Mouse (Mus musculus) E14TG2a.4 (cell line): Measurements from ENCODE around the gene Espn.

ENCODE experiments used
- H3K27me3 ChIP-seq: 2 replicates; pipeline ENCODE4 v1.6.1; 2014; ENCODE audit warnings: low read length, control low read depth; ENCODE audit not compliant: insufficient read depth
- H3K36me3 ChIP-seq: 2 replicates; pipeline ENCODE4 v1.6.1; 2014; ENCODE audit warnings: low read length, control low read depth; ENCODE audit not compliant: insufficient read depth
- H3K4me1 ChIP-seq: replicated peaks from 2 replicates; pipeline ENCODE4 v1.6.1; 2014; ENCODE audit warnings: low read depth, low read length, control low read depth
- H3K4me3 ChIP-seq: replicated peaks from 2 replicates; pipeline ENCODE4 v1.5.1; 2014; ENCODE audit warnings: mild to moderate bottlenecking, low read length
- H3K9me3 ChIP-seq: 2 replicates; pipeline ENCODE4 v1.6.1; 2014; ENCODE audit warnings: low read length, control low read depth
- CTCF ChIP-seq: conservative IDR thresholded peaks from 2 replicates; pipeline ENCODE4 v1.5.1; 2014; ENCODE audit warnings: low read length
- NANOG ChIP-seq: IDR thresholded peaks from 2 replicates; pipeline ENCODE4 v1.6.1; 2014; ENCODE audit warnings: borderline replicate concordance, low read length, mixed read lengths
- POU5F1 ChIP-seq: IDR thresholded peaks from 2 replicates; pipeline ENCODE4 v1.6.1; 2014; ENCODE audit warnings: low read length, borderline replicate concordance

Gene Espn

GRCm38 (mm10) chr4:152095937-152096910 is 55.9 kb downstream of the Espn start:
- Histone ChIP-seq H3K27me3 (no peaks in the 10 kb centered on the region), H3K36me3 (peaks cover 23% of the 10 kb centered on the region), H3K9me3 (no peaks in the 10 kb centered on the region), H3K4me1 (peaks cover 95% of the 10 kb centered on the region), H3K4me3 (peak overlapping the region; percentile 83)
- TF ChIP-seq CTCF: peak; percentile 88
- no peak for TF ChIP-seq NANOG

DNA sequence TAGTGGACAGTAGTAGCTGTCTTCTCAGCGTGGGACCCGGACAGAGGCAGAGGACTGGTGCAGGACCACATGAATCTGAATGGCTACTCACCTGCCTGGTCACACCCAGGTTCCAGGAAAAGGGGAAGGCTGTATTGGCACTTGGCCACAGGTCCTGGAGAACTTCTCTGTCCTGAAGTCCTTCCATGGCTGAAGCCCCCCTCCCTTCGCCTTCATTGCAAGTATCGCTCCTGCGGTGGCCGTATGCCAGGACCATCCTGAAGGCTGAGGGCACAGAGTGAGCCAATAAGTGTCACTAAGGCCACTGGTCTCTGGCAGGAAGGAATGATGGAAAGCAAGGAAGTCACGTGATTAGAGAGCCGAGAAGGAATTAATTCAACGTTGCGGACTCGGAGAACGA is 57.9 kb downstream of the Espn start:
- H3K9me3 ChIP-seq: no peaks in the 10 kb centered on the region
- no peak overlapping the region for H3K4me3 ChIP-seq
- H3K36me3 ChIP-seq: peaks cover 26% of the 10 kb centered on the region
- TF ChIP-seq NANOG (no peak), CTCF (no peak), POU5F1 (no peak)
- H3K4me1 ChIP-seq: peaks cover 94% of the 10 kb centered on the region
- no peaks in the 10 kb centered on the region for H3K27me3 ChIP-seq

GRCm38 (mm10) chr4:152092751-152093293 is 59.3 kb downstream of the Espn start:
- Histone ChIP-seq H3K4me3 (peak overlapping the region; percentile 45), H3K36me3 (peaks cover 32% of the 10 kb centered on the region), H3K27me3 (no peaks in the 10 kb centered on the region), H3K9me3 (no peaks in the 10 kb centered on the region), H3K4me1 (peaks cover 94% of the 10 kb centered on the region)
- TF ChIP-seq NANOG (no peak), CTCF (no peak), POU5F1 (no peak)

DNA sequence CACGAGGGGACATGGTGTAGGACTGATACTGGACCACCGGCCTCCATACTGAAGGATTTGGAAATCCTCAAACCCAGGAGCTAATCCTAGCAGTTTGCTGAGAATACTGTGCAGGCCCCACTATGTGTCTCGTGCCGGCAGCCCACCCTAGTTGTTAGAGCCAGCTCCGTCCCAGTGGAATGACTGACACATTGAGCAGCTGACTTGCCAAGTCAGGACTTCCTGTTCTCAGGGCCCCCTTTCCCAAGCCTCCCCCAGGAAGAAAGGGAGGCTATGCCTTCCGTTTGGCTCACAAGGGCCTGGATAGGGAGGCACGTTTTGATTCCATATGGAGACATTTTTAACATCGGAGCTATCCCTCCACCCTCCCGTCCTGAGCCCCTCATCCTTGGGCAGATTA is 62.0 kb downstream of the Espn start:
- Histone ChIP-seq H3K27me3 (peaks cover 13% of the 10 kb centered on the region), H3K9me3 (no peaks in the 10 kb centered on the region), H3K4me1 (peaks cover 89% of the 10 kb centered on the region), H3K36me3 (peaks cover 32% of the 10 kb centered on the region), H3K4me3 (no peak overlapping the region)
- TF ChIP-seq NANOG: no peak
- TF ChIP-seq CTCF: no peak
- no peak for TF ChIP-seq POU5F1

DNA sequence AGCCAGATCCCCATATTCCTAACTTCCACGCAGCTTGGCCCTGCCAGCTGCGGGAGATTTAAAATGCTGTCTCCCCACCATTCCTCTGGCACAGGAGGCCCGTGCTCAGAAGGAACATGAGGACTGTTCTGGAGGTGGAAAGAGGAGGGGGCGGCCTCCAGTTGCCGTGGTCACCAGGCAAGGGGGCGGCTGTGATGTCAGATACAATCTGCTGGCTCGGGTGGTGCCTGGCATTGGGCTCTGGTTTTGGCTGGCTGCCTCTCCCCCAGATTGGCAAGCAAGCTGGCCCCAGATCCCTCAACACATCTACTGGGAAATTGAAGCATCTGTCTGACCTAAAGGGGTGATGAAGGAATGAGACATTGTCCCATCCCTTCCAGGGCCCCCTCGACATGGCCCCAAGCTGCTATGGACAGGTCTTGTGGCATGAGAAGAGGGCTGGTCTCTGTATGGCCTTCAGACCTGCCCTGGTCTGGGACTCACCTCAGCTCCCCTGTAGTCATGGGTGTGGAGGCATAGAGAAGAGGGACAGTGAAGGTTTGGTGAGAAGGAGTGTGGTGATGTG is 63.5 kb downstream of the Espn start:
- peak overlapping the region; percentile 88 for H3K4me3 ChIP-seq
- H3K4me1 ChIP-seq: peaks cover 92% of the 10 kb centered on the region
- H3K36me3 ChIP-seq: peaks cover 28% of the 10 kb centered on the region
- H3K27me3 ChIP-seq: peaks cover 27% of the 10 kb centered on the region
- no peaks in the 10 kb centered on the region for H3K9me3 ChIP-seq
- TF ChIP-seq POU5F1 (no peak), NANOG (no peak), CTCF (no peak)

- peak; percentile 7; the same call in 1 of the 2 replicates for TF ChIP-seq NANOG
- TF ChIP-seq POU5F1: peak; percentile 30; the same call in 1 of the 2 replicates
- no peak for TF ChIP-seq CTCF
- Histone ChIP-seq H3K27me3 (peaks cover 32% of the 10 kb centered on the region), H3K36me3 (peaks cover 28% of the 10 kb centered on the region), H3K4me1 (peaks cover 92% of the 10 kb centered on the region), H3K9me3 (no peaks in the 10 kb centered on the region), H3K4me3 (peak overlapping the region; percentile 88)
These were observed 64.0 kb downstream of the Espn start for GRCm38 (mm10) chr4:152088133-152088532.

- no peaks in the 10 kb centered on the region for H3K9me3 ChIP-seq
These were observed 64.7 kb downstream of the Espn start for GRCm38 (mm10) chr4:152087211-152088081.

More at GRCm38 (mm10) chr4:152087211-152088081, 64.7 kb downstream of the Espn start:
- Histone ChIP-seq H3K36me3 (peaks cover 22% of the 10 kb centered on the region), H3K27me3 (peaks cover 34% of the 10 kb centered on the region), H3K4me3 (peak overlapping the region; percentile 88), H3K4me1 (peaks cover 92% of the 10 kb centered on the region)
- no peak for TF ChIP-seq CTCF
- no peak for TF ChIP-seq NANOG
- TF ChIP-seq POU5F1: no peak
